Mouse (Mus musculus): ENCODE results near the gene Slc6a9.

DNA sequence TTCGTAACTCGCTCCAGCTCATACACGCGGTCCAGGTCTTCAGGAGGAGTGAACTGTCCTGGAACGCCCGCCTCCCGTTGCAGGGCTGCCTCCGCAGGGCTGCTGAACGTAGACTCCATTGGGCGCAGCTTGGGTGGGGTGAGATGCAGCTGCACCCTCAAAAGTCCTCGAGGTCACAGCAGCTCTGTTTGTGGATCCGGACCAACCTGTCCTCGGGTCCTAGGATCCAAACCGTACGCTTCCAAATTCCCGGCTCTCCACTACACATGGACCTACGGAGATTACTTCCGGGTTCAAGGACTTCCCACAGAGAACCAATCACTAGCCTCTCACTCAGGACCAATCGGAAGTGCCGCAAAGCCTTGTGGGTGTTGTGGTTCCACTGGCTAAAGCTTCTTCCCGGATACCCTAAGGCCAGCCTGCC lies 57.4 kb downstream of the Slc6a9 start, which contains the start of gene Dph2:
- TF ChIP-seq CTCF (IDR thresholded peaks at IDR 0.05; ENCODE audit: low read depth) = no peak
- TF ChIP-seq EP300 (IDR thresholded peaks at IDR 0.05; ENCODE audit: low read depth) = no peak
